Mouse (Mus musculus) midbrain, embryonic 14.5 days (tissue): Measurements from ENCODE around the gene Arl4c. TPM values are rescaled to one million over a fixed set of nuclear protein-coding genes. Genes with fewer than 3 reads are reported as not detected.

Experiments used
- ATAC-seq: fragments of 200-750 bp; cut with Nextera tagmentation; 2 replicates; pipeline ENCODE4 v1.8.0; 2017; ENCODE audit warnings: moderate number of reproducible peaks, moderate library complexity; ENCODE audit not compliant: low FRiP score, low TSS enrichment
- DNase-seq: peaks from one replicate; pipeline ENCODE4 v3.0.0-alpha.2; 2015
- H3K27ac ChIP-seq: fragments of 300-500 bp; sonication (generic); replicated peaks from 2 replicates; pipeline ENCODE4 v1.5.1; 2014; ENCODE audit warnings: mild to moderate bottlenecking, low read depth, low read length, moderate library complexity
- H3K27me3 ChIP-seq: fragments of 300-500 bp; sonication (generic); 2 replicates; pipeline ENCODE4 v1.6.1; 2014; ENCODE audit warnings: low read length, control low read depth, mixed read lengths; ENCODE audit not compliant: control insufficient read depth, insufficient read depth
- H3K36me3 ChIP-seq: fragments of 300-500 bp; sonication (generic); 2 replicates; pipeline ENCODE4 v1.6.1; 2014; ENCODE audit warnings: low read length, control low read depth; ENCODE audit not compliant: control insufficient read depth, insufficient read depth
- H3K4me1 ChIP-seq: fragments of 300-500 bp; sonication (generic); 2 replicates; pipeline ENCODE4 v1.6.1; 2014; ENCODE audit warnings: mild to moderate bottlenecking, antibody characterized with exemption, low read length, control low read depth; ENCODE audit not compliant: control insufficient read depth, insufficient read depth
- H3K4me2 ChIP-seq: fragments of 300-500 bp; sonication (generic); 2 replicates; pipeline ENCODE4 v1.6.1; 2014; ENCODE audit warnings: mild to moderate bottlenecking, low read length, moderate library complexity
- H3K4me3 ChIP-seq: fragments of 300-500 bp; sonication (generic); replicated peaks from 2 replicates; pipeline ENCODE4 v1.5.1; 2014; ENCODE audit warnings: low read depth, low read length
- H3K9ac ChIP-seq: fragments of 300-500 bp; sonication (generic); replicated peaks from 2 replicates; pipeline ENCODE4 v1.6.1; 2014; ENCODE audit warnings: mild to moderate bottlenecking, low read length, moderate library complexity
- H3K9me3 ChIP-seq: fragments of 300-500 bp; sonication (generic); 2 replicates; pipeline ENCODE4 v1.6.1; 2016; ENCODE audit warnings: low read length, control low read depth, mixed read lengths; ENCODE audit not compliant: control insufficient read depth
- WGBS: fragments of 180-500 bp; shearing (Covaris S2); extraction: QIAGEN DNeasy Blood & Tissue Kit; methylation state at CpG from one replicate; pipeline ENCODE4 v1.1.7; 2014; 5-methylcytosine and 5-hydroxymethylcytosine counted together
- polyA plus RNA-seq: library from polyadenylated mRNA; unstranded; fragments of >200 nt; fragmentation: Nextera tagmentation; extraction: Ambion mirVana; gene quantifications from 2 replicates; pipeline ENCODE4 v1.2.1, GENCODE M21; 2014

The Arl4c gene
- polyA plus RNA-seq, 1 experiment from 2014 or later: 23.4 TPM

DNA sequence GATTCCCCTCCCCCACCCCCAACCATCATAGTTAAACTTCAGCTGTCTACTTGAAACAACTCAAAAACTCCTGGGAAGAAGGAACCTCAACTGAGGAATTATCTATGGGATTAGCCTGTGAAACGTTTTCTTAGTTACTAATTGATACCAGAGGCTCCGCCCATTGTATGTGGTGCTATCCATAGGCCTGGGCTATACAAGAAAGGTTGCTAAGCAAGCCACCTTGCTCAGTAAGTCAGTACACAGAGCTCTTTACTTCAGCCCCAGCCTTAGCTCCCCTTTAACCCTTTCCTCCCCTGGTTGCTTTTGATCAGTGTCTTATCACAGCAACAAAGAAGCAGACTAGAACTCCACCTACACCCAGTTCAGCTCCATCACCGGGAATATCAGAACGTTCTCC, 31.2 kb downstream of the Arl4c start:
- 30% methylated on average over 4 of the region's 4 CpGs for WGBS
- no peak overlapping the region for H3K4me2 ChIP-seq

DNA sequence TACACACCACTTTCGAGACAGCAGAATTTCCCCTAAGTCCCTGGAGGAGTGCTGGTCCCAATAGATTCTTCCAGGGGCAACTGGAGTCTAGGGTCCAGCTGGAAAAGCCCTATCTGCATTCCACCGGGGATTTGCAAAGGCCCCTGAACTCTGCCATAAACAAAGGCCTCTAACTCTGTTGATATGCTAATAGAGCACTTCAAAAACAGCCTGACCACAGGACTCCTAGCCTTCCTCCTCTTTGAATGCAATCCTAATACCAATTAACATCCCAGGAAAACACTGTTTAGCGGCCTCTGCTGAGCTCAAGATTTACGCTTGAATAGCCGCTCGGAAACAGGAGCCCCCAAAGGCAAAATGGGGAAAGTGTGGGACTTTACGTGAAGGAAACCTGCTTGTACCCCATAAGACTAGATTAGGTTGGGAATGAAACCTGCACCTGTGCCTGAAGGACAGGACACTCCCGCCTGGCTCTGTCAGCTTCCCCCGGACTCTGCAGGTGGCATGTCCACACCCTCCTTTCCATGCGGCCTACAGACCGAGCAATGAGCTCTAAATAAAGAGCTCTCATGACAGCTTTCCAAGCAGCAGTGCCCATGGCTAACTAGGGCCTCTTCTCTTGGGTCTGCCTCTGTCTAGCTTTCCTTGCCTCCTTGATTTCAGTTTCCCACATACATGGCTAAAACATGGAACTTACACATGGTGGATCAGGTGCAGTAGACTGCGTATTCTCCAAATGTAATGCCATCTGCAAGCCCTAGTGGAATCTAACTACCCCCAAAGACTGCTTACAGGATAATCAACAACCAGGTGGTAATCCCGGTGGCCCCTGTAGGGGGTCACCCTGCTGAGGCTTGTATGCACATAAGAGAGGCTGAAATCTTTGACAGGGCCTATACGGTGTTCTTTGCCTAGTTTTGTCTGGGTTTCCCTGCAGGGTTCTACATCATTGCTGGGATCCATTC, 32.9 kb downstream of the Arl4c start:
- Histone ChIP-seq H3K9ac (no peak overlapping the region), H3K27me3 (no peaks in the 10 kb centered on the region), H3K36me3 (no peaks in the 10 kb centered on the region), H3K9me3 (no peaks in the 10 kb centered on the region), H3K27ac (peak overlapping the region; percentile 69), H3K4me1 (peaks cover 20% of the 10 kb centered on the region), H3K4me2 (peak overlapping the region; percentile 1; the same call in 1 of the 2 replicates), H3K4me3 (no peak overlapping the region)
- WGBS: 4% methylated on average over 14 of the region's 14 CpGs
- 0 out of 2 replicates have a peak, but pooled peaks have one; percentile 46 for ATAC-seq
- peak; percentile 56 for DNase-seq

More for the DNA sequence above, 31.2 kb downstream of the Arl4c start:
- Histone ChIP-seq H3K9me3 (no peaks in the 10 kb centered on the region), H3K27ac (no peak overlapping the region), H3K9ac (no peak overlapping the region), H3K27me3 (no peaks in the 10 kb centered on the region), H3K36me3 (no peaks in the 10 kb centered on the region), H3K4me1 (peaks cover 20% of the 10 kb centered on the region), H3K4me3 (no peak overlapping the region)
- no peak for ATAC-seq
- DNase-seq: no peak

DNA sequence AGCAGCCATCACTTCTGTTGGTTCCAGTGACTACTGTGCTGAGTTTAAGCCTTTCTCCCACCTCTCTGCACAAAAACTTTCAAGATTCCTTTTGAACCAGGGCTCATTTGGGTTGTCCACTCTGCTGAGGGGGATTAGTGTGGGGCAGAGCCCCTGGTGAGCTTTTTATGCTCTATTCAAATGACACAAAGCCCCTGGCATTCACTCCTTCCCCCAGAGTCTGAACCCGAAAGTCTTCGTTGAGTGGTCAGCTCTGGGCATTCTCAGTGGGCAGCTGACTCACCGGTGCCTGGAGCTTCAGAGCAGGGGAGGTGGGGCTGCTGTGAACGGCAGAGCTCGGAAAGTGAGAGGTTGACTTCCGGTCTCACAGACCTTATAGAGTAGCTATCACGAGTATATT, 33.7 kb downstream of the Arl4c start:
- 1% methylated on average over 7 of the region's 7 CpGs for WGBS
- peak overlapping the region; percentile 1 for H3K4me2 ChIP-seq
- no peak overlapping the region for H3K4me3 ChIP-seq
- peaks cover 20% of the 10 kb centered on the region for H3K4me1 ChIP-seq
- DNase-seq (peak; percentile 47), ATAC-seq (peak; percentile 27; the same call in 1 of the 2 replicates)
- H3K9ac ChIP-seq: no peak overlapping the region
- H3K27me3 ChIP-seq: no peaks in the 10 kb centered on the region
- no peaks in the 10 kb centered on the region for H3K36me3 ChIP-seq
- peak overlapping the region; percentile 69; the same call in 1 of the 2 replicates for H3K27ac ChIP-seq
- H3K9me3 ChIP-seq: no peaks in the 10 kb centered on the region

DNA sequence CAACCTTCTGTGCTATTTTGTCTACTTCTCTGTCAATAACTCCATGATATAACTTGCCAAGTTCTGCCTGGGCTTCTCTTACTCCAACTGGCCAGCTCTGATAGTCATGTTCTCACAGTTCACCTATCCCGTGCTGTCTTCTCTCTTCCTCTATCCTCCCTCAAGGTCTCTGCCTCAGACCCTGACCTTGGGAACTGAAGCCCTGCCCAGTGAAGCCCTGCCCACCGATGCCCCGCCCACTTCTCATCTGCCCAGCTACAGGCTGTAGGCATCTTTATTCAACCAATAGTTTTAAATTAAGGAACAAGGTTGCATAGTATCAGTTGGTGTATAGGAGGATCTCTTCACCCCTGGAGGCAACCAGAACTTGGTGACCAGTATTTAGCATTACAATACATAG, 37.4 kb downstream of the Arl4c start:
- no peak for ATAC-seq
- Histone ChIP-seq H3K36me3 (no peaks in the 10 kb centered on the region), H3K4me1 (peaks cover 15% of the 10 kb centered on the region), H3K9me3 (no peaks in the 10 kb centered on the region), H3K27ac (no peak overlapping the region), H3K27me3 (no peaks in the 10 kb centered on the region), H3K4me3 (no peak overlapping the region), H3K4me2 (no peak overlapping the region), H3K9ac (no peak overlapping the region)
- DNase-seq: no peak
- 81% methylated on average over 3 of the region's 3 CpGs for WGBS

DNA sequence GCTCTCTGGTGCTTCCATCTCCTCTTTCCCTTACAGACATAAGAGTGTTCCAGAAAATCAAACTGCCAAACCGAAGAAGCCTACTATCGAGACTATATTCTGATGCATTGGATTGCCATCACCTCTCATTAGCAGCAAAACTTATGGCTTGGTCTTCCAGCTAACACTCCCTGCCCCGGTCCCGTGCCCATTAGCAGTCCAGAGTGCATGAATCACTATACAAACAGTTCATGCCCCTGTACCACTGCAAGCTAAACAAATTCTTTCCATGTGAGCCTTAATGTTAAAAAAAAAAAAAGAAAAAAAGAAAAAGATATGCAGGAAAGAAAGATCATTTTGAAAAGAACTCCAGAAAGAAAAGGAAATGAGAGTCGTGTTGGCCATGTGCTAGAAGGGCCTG, 39.3 kb downstream of the Arl4c start:
- no peak overlapping the region for H3K4me2 ChIP-seq
- H3K4me3 ChIP-seq: no peak overlapping the region
- no peaks in the 10 kb centered on the region for H3K27me3 ChIP-seq
- no peak overlapping the region for H3K9ac ChIP-seq
- no peak for DNase-seq
- no peak for ATAC-seq
- H3K4me1 ChIP-seq: no peaks in the 10 kb centered on the region
- no peak overlapping the region for H3K27ac ChIP-seq
- H3K9me3 ChIP-seq: no peaks in the 10 kb centered on the region
- WGBS: 94% methylated on average over 5 of the region's 5 CpGs
- no peaks in the 10 kb centered on the region for H3K36me3 ChIP-seq

DNA sequence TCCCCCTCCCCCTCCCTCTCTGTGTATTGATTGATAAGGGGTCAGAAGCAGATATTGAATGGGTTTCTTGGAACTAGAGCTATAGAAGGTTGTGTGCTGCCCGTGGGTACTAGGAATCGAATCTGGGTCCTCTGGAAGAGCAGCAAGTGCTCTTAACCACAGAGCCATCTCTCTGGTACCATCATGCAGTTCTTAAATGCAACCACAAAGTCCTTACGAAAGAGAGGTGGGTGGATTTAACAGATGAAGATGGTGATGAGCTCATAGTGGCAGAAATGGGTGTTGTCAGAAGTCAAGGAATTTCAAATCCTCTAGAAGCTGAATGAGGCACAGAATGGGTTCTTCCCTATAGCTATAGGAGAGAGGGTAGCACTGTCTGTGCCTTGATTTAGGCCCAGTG, 40.8 kb downstream of the Arl4c start:
- Histone ChIP-seq H3K4me3 (no peak overlapping the region), H3K27ac (no peak overlapping the region), H3K4me1 (no peaks in the 10 kb centered on the region), H3K9me3 (no peaks in the 10 kb centered on the region), H3K36me3 (no peaks in the 10 kb centered on the region), H3K4me2 (no peak overlapping the region), H3K27me3 (no peaks in the 10 kb centered on the region), H3K9ac (no peak overlapping the region)
- DNase-seq (no peak), ATAC-seq (no peak)
- 93% methylated on average over 3 of the region's 3 CpGs for WGBS

DNA sequence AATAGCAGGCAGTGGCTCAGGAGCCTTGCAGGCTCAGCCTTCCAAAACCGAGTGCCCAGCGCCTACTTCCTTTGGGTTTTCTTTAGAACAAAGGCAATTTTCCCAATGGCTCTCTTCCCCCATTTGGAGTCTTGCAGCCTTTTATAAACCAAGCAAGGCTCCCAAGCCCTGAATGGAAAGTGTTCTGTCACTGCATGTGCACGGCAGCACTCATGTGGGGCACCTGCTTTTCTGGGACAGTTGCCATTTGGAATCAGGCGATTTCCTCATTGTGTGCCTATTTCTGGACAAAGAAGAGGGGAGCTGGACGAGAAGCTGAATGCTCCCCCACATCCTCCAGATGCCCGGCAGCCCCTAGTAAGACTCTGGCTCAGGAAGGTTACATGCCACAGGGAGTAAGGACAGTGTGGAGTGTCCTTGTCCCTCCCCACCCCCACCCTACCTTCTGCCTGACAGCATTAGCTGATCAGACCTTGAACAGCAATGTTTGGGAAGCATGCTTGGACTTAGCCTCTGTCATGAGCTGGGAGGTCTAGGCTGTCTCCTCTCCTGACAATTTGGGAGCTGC, 43.6 kb downstream of the Arl4c start:
- Histone ChIP-seq H3K9ac (no peak overlapping the region), H3K4me1 (no peaks in the 10 kb centered on the region), H3K36me3 (no peaks in the 10 kb centered on the region), H3K4me3 (no peak overlapping the region), H3K27me3 (no peaks in the 10 kb centered on the region), H3K27ac (no peak overlapping the region; the same call in 1 of the 2 replicates), H3K4me2 (no peak overlapping the region), H3K9me3 (no peaks in the 10 kb centered on the region)
- ATAC-seq: no peak
- 51% methylated on average over 6 of the region's 6 CpGs for WGBS
- peak; percentile 65 for DNase-seq

DNA sequence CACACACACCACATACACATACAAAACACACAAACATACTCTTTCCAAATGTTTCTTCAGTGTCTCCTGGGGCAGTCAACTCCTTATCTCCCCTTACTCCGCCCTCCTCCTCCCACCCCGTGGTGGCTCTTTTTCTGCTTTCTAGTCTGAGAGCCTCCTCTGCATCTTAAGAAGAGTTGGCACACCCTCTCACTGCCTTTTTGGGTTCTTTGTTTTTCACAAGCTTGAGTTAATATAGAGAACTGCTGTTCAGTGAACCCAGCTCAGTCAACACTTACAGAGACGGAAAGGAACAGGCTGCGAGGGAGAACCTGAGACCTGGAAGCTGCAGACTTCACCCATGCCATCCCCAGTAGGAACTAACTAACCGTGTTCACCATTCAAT, 45.9 kb downstream of the Arl4c start:
- 77% methylated on average over 5 of the region's 5 CpGs for WGBS
- ATAC-seq (no peak), DNase-seq (no peak)
- H3K27me3 ChIP-seq: no peaks in the 10 kb centered on the region
- no peaks in the 10 kb centered on the region for H3K36me3 ChIP-seq
- no peak overlapping the region for H3K4me3 ChIP-seq
- no peak overlapping the region for H3K9ac ChIP-seq
- no peaks in the 10 kb centered on the region for H3K9me3 ChIP-seq
- H3K4me1 ChIP-seq: no peaks in the 10 kb centered on the region
- H3K4me2 ChIP-seq: no peak overlapping the region
- H3K27ac ChIP-seq: no peak overlapping the region
